Mouse (Mus musculus) WW6 (cell line): ENCODE data around the gene Kank2.
"Not testable (repeated sequence)": the region's sequence is repeated elsewhere in the genome, so short reads cannot be mapped to it uniquely, and the experiment has no call there.

Source experiments
- DNase-seq: peaks from one replicate; pipeline ENCODE4 v3.0.0-alpha.2; 2013; ENCODE audit warnings: low read depth, low spot score

Kank2 gene

GRCm38 (mm10) chr9:21818125-21818524, 19.6 kb upstream of the Kank2 start:
- DNase-seq = no peak

- DNase-seq = no peak
Measured at GRCm38 (mm10) chr9:21816716-21817305, 18.3 kb upstream of the Kank2 start.

GRCm38 (mm10) chr9:21811170-21811569, 12.6 kb upstream of the Kank2 start:
- DNase-seq = no peak

GRCm38 (mm10) chr9:21808561-21808960, 10.0 kb upstream of the Kank2 start:
- DNase-seq = no peak

- DNase-seq = no peak
Measured at GRCm38 (mm10) chr9:21806976-21807375, 8.4 kb upstream of the Kank2 start.

- no peak for DNase-seq
Measured at GRCm38 (mm10) chr9:21806363-21806762, 7.8 kb upstream of the Kank2 start.

GRCm38 (mm10) chr9:21803986-21804644, 5.6 kb upstream of the Kank2 start:
- no peak for DNase-seq

- DNase-seq = no peak
Measured at GRCm38 (mm10) chr9:21801591-21801990, 3.0 kb upstream of the Kank2 start.

GRCm38 (mm10) chr9:21801121-21801520, 2.6 kb upstream of the Kank2 start:
- DNase-seq = no peak

- no peak for DNase-seq
Measured at GRCm38 (mm10) chr9:21799010-21799350, 436 bp upstream of the Kank2 start.

GRCm38 (mm10) chr9:21797921-21798344, 611 bp downstream of the Kank2 start:
- DNase-seq = peak; percentile 42

GRCm38 (mm10) chr9:21796919-21797318, 1.6 kb downstream of the Kank2 start:
- DNase-seq = no peak

GRCm38 (mm10) chr9:21796259-21796658, 2.3 kb downstream of the Kank2 start:
- no peak for DNase-seq

GRCm38 (mm10) chr9:21795579-21795978, 3.0 kb downstream of the Kank2 start:
- no peak for DNase-seq

GRCm38 (mm10) chr9:21794925-21795324, 3.6 kb downstream of the Kank2 start:
- DNase-seq = no peak

GRCm38 (mm10) chr9:21794344-21794834, 4.2 kb downstream of the Kank2 start:
- DNase-seq = no peak

- DNase-seq = not testable (repeated sequence)
Measured at GRCm38 (mm10) chr9:21793507-21793906, 5.0 kb downstream of the Kank2 start.

GRCm38 (mm10) chr9:21792644-21793043, 5.9 kb downstream of the Kank2 start:
- DNase-seq = no peak

- DNase-seq = no peak
Measured at GRCm38 (mm10) chr9:21791861-21792260, 6.7 kb downstream of the Kank2 start.

GRCm38 (mm10) chr9:21788234-21788633, 10.3 kb downstream of the Kank2 start:
- no peak for DNase-seq

- DNase-seq = no peak
Measured at GRCm38 (mm10) chr9:21787654-21788053, 10.9 kb downstream of the Kank2 start.

GRCm38 (mm10) chr9:21786906-21787305, 11.6 kb downstream of the Kank2 start:
- no peak for DNase-seq

GRCm38 (mm10) chr9:21786309-21786708, 12.2 kb downstream of the Kank2 start:
- not testable (repeated sequence) for DNase-seq
